Mouse (Mus musculus) WW6 (cell line): ENCODE data around the gene Amigo1.
A peak's percentile ranks its signal among the peaks of the same experiment; 100 is the strongest.
"Not testable (repeated sequence)": the region's sequence is repeated elsewhere in the genome, so short reads cannot be mapped to it uniquely, and the experiment has no call there.

Source experiments
- DNase-seq: peaks from one replicate; pipeline ENCODE4 v3.0.0-alpha.2; 2013; ENCODE audit warnings: low read depth, low spot score

Amigo1 gene

GRCm38 (mm10) chr3:108209946-108210770 is 24.0 kb downstream of the Amigo1 start:
- peak; percentile 88 for DNase-seq

DNA sequence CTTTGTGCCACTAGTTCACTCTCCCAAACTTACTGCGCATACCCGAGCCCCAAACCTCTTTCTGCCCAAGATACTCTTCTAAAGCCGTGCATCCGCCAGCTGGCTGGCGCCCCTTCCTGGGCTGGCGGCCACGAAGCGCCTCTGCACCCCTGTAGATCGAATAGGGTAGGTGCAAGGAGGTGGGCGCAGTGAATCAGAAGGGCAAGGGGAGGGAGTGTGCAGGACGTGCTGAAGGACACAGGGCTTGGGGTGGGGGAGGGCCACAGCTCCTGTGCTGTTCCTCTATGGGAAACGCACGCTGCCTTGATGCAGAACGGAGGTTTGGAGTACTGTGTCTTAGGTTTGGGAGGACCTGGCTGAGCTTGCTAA is 24.6 kb downstream of the Amigo1 start, which contains the start of gene Atxn7l2:
TSS of gene Atxn7l2 (minus strand) at position 164 of the 369 bp plus-strand sequence.
- peak; percentile 63 for DNase-seq

GRCm38 (mm10) chr3:108211845-108212244 is 25.7 kb downstream of the Amigo1 start:
- no peak for DNase-seq

DNA sequence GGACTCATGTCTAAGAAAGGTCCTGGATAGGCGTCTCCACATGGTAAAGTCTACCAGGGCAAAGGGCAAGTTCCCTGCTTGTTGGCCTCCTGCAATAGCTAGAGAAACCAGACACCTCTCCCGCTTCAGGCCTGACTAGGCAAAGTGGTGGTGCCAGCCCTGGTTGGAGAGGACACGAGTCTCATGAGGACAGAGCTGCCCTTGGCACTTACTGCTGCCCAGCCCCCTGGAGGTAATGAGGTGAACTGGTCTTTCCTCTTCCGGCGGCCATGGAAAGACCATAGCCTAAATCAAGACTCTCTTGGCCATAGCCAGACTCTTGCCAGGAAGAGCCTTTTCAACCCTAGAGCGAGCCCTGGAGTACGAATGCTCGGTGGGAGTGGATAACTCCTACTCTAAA is 26.3 kb downstream of the Amigo1 start:
- no peak for DNase-seq

DNA sequence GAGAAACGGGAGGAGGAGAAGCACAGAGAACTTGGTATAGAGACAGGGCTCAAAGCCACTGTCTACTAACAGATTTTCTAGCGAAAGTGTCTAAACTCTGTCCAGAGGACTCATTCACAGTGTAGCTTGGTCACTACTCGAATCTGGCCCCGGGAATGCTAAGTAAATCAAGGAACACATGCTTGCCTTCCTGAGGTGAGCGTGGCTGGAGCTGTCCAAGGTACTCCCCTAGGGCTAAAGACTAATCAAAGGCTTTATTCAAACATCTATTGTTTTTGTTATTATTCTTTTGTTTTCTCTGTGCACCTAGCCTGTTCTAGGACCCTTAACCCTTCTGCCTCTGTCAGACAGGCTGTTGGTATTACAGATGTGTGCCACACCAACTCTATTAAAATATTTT is 28.6 kb downstream of the Amigo1 start:
- no peak for DNase-seq

GRCm38 (mm10) chr3:108220661-108221060 is 34.5 kb downstream of the Amigo1 start:
- DNase-seq, result no peak

- no peak for DNase-seq
These were observed 39.8 kb downstream of the Amigo1 start for GRCm38 (mm10) chr3:108225711-108226557.

- no peak for DNase-seq
These were observed 40.6 kb downstream of the Amigo1 start, which contains the start of gene Sypl2 for GRCm38 (mm10) chr3:108226558-108227350. Gene Sypl2, minus strand, starts transcription at chr3:108226648.

GRCm38 (mm10) chr3:108227521-108227920 is 41.4 kb downstream of the Amigo1 start:
- no peak for DNase-seq

GRCm38 (mm10) chr3:108231646-108232045 is 45.5 kb downstream of the Amigo1 start:
- DNase-seq, result no peak

- DNase-seq, result not testable (repeated sequence)
These were observed 51.5 kb downstream of the Amigo1 start for GRCm38 (mm10) chr3:108237474-108238102.

- DNase-seq, result no peak
These were observed 55.2 kb downstream of the Amigo1 start for GRCm38 (mm10) chr3:108241243-108241839.
